Mouse (Mus musculus) forelimb bud, embryonic 11.5 days (tissue): Measurements from ENCODE around the gene Dusp1.

Experiments used
- DNase-seq: peaks from one replicate; pipeline ENCODE4 v3.0.0-alpha.2; 2012; ENCODE audit warnings: low read depth, low spot score

Gene Dusp1

DNA sequence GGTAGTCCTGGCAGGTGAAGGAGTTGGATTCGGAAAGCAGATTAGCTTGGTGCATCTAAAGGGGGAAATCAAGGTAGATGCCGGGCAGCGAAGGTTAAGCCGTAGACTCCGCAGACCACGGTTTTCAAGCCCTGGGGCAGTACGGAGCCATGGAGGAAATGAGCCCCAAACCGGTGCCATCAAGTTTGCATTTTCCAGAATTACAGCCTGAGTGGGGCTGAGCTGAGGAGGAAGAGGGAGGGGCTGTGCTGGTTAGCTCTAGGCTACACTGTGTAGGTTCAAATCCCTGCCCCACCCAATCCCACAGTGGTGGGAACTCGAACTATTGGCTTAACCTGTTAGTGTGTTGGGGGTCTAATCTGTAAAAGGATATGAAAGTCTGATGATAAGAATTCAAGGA, 97.4 kb downstream of the Dusp1 start:
- DNase-seq = no peak

DNA sequence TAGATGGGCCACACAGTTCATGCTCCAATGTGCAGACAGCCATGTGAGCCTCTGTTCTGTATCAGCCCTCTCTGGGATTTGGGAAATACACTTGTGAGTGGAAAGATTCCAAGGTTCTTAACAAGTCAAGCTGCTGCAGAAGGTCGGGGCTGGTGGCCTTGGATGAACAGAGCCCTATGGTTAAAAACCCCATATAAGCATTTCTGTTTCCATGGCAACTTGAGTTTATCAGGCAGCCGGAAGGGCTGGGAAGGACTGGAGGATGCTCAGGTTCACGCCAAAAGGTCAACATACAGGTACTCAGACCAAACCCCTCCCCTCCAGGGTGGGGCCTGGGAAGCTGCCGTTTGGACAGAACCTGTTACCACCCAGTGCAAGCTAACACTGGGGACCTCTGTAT, 97.9 kb downstream of the Dusp1 start:
- DNase-seq = no peak

DNA sequence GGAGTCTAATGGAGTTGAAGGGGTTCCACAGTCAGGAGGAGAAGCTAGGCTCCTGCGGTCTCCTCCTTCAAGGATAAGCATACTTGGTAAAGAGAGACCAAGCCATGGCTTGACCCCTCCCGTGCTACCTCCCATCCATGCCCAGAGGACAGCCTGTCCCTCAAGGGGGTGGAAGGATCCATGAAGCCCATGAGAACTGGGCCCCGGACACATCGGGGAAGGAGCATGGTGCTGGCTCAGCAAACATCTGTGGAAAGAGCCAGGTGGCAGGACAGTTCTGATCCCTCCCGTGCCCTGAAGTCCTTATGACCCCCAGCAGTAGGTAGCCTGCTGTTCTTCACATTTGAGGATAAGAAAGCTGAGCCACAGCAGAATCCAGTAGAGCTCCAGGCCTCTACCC, 98.5 kb downstream of the Dusp1 start:
- DNase-seq = no peak

DNA sequence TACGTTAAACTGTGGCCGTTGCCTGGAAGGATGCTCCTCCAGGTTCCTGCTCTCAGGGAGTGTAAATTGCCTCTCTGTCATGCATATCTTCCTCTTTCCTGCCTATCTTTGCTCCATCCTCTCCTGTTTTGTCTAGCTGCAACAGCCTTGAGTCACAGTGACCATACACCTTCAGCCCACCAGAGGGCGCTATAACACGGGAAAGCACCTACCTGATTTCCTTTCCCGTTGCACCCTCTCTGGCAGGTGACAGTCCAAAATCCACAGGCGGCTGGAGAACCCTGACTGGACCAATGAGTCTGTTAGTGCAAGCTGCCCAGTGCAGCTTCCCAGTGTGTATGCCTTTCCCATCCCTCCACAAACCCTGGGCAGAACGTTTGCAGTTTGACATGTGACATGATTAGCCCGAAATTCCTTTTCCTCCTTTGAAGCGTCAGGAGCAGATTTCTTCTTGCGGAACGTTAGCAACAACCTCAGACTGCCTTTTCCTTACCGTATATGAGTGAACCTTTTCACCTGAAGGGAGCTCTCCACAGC, 99.2 kb downstream of the Dusp1 start:
- peak; percentile 64 for DNase-seq

DNA sequence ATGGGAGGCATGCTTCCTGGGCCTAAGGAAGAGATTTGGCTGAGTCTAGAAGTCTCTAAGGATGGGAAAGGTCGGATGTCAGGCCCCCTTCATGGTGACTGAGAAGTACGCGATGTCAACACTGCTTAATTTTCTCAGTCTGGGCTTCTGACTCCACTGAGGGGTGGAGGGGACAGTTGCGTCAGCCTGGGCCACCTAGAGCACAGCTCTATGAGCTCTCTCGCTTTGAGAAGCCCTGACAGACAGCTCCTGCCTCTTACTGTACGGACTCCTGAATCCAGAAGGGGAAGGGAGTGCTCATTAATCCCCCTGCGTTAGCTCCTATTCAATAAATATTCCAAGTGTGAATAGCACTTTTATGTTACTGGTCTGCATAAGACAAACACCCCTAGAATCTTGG, 103.9 kb downstream of the Dusp1 start:
- no peak for DNase-seq

DNA sequence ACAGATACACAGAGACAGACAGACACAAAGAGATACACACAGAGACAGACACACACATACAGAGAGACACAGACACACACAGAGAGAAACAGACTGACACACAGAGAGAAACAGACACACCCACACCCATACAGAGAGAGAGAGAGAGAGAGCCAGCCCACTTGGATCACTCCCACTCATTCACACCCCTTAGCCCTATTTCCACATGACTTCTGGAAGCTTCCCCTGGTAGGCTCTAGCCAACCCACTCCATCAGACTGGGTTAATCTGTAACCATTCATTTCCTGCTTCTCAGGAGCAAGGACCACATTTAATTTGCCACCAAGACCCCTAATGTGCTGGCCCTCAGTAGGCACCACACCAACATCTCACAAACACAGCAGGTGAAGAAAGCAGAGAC, 104.4 kb downstream of the Dusp1 start:
- no peak for DNase-seq
